Mouse (Mus musculus) kidney, postnatal 10 days (tissue): Measurements from ENCODE around the gene Olfr1469.
"Not testable (repeated sequence)": the region's sequence is repeated elsewhere in the genome, so short reads cannot be mapped to it uniquely, and the experiment has no call there.

Experiments used
- DNase-seq: peaks from one replicate; pipeline ENCODE4 v3.0.0; 2021; ENCODE audit warnings: mixed read lengths

Olfr1469 gene

GRCm38 (mm10) chr19:13407549-13407948 lies at the start of gene Olfr1469:
Gene Olfr1469, plus strand, starts transcription at chr19:13407849.
- no peak for DNase-seq

GRCm38 (mm10) chr19:13361936-13362335 lies 45.7 kb upstream of the Olfr1469 start, which contains the start of gene Olfr1467:
Gene Olfr1467, plus strand, starts transcription at chr19:13362236.
- no peak for DNase-seq

GRCm38 (mm10) chr19:13443109-13443508 lies 35.5 kb downstream of the Olfr1469 start, which contains the start of gene Olfr1471:
Gene Olfr1471, plus strand, starts transcription at chr19:13443409.
- DNase-seq = not testable (repeated sequence)

GRCm38 (mm10) chr19:13455986-13456385 lies 48.3 kb downstream of the Olfr1469 start, which contains the start of gene Olfr1472:
Gene Olfr1472, minus strand, starts transcription at chr19:13456086.
- DNase-seq = no peak
